Mouse (Mus musculus) liver, embryonic 11.5 days (tissue): ENCODE results near the gene Sept4. TPM values are rescaled to one million over a fixed set of nuclear protein-coding genes. Genes with fewer than 3 reads are reported as not detected.

ENCODE experiments used
- ATAC-seq: fragments of 200-750 bp; cut with Nextera tagmentation; replicated peaks from 2 replicates; pipeline ENCODE4 v1.8.0; 2017; ENCODE audit warnings: moderate number of reproducible peaks, mild to moderate bottlenecking, moderate TSS enrichment, moderate library complexity; ENCODE audit not compliant: low FRiP score
- DNase-seq: peaks from one replicate; pipeline ENCODE4 v3.0.0-alpha.2; 2017; ENCODE audit warnings: low spot score
- H3K27ac ChIP-seq: fragments of 300-500 bp; sonication (generic); 2 replicates; pipeline ENCODE4 v1.5.1; 2014; ENCODE audit warnings: mild to moderate bottlenecking, low read depth, low read length, control low read depth
- H3K27me3 ChIP-seq: fragments of 300-500 bp; sonication (generic); replicated peaks from 2 replicates; pipeline ENCODE4 v1.6.1; 2014; ENCODE audit warnings: low read length, mixed read lengths; ENCODE audit not compliant: control insufficient read depth, insufficient read depth
- H3K36me3 ChIP-seq: fragments of 300-500 bp; sonication (generic); 2 replicates; pipeline ENCODE4 v1.6.1; 2014; ENCODE audit warnings: mild to moderate bottlenecking, low read length, moderate library complexity, mixed read lengths; ENCODE audit not compliant: control insufficient read depth, insufficient read depth
- H3K4me1 ChIP-seq: fragments of 300-500 bp; sonication (generic); replicated peaks from 2 replicates; pipeline ENCODE4 v1.6.1; 2014; ENCODE audit warnings: low read length, mixed read lengths; ENCODE audit not compliant: control insufficient read depth, insufficient read depth
- H3K4me2 ChIP-seq: fragments of 300-500 bp; sonication (generic); 2 replicates; pipeline ENCODE4 v1.6.1; 2014; ENCODE audit warnings: mild to moderate bottlenecking, control low read depth, moderate library complexity
- H3K4me3 ChIP-seq: fragments of 300-500 bp; sonication (generic); 2 replicates; pipeline ENCODE4 v1.5.1; 2014; ENCODE audit warnings: low read depth, low read length, control low read depth
- H3K9ac ChIP-seq: fragments of 300-500 bp; sonication (generic); 2 replicates; pipeline ENCODE4 v1.6.1; 2014; ENCODE audit warnings: low read depth, low read length, control low read depth
- H3K9me3 ChIP-seq: fragments of 300-500 bp; sonication (generic); 2 replicates; pipeline ENCODE4 v1.6.1; 2016; ENCODE audit warnings: low read length, inconsistent platforms, mixed read lengths; ENCODE audit not compliant: control insufficient read depth
- WGBS: fragments of 180-500 bp; shearing (Covaris S2); extraction: QIAGEN DNeasy Blood & Tissue Kit; methylation state at CpG from one replicate; pipeline ENCODE4 v1.1.7; 2014; 5-methylcytosine and 5-hydroxymethylcytosine counted together
- polyA plus RNA-seq: library from polyadenylated mRNA; unstranded; fragments of >200 nt; fragmentation: Nextera tagmentation; extraction: Ambion mirVana; gene quantifications from 2 replicates; pipeline ENCODE4 v1.2.1, GENCODE M21; 2014

Sept4 gene
- polyA plus RNA-seq, 1 experiment from 2014 or later = 12.8 TPM

GRCm38 (mm10) chr11:87574520-87575180 is 5.9 kb downstream of the Sept4 start:
- H3K27ac ChIP-seq = no peak overlapping the region

DNA sequence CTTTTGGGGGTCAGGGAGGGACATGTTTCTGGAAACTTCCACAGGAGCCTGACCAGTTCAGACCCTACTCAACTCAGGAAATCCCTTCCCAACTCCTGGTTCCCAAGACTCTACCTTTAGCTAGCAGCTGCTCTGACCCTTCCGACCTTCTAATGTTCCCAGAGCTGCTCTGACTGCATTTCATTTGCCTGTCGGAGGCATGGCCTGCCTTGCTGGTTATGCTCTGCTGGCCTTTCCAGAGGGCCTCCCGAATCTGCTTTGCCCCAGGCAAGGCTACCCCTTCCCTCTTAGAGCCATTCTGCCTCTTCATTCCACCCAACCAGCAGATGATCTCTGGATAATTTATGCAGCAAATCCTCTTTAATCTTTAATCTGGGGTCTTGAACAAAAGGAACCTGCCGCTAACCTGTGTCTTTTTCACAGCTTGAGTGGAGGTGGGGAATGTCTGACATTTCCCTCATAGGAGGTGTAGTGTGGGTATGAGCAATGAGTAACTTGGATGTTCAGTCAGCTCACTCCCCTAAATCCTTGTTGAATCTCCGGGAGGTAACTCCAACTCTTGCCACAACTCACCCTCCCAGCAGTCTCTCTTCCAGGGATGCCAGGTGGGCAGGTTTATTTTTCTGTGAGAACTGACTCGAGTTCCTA is 9.0 kb downstream of the Sept4 start:
- Histone ChIP-seq H3K36me3 (no peaks in the 10 kb centered on the region), H3K9ac (peak overlapping the region; percentile 64; the same call in 1 of the 2 replicates), H3K27me3 (no peaks in the 10 kb centered on the region), H3K9me3 (no peaks in the 10 kb centered on the region), H3K27ac (no peak overlapping the region), H3K4me1 (peaks cover 17% of the 10 kb centered on the region), H3K4me2 (peak overlapping the region; percentile 98), H3K4me3 (peak overlapping the region; percentile 61)
- 45% methylated on average over 6 of the region's 6 CpGs for WGBS
- ATAC-seq = no peak
- no peak for DNase-seq

More at GRCm38 (mm10) chr11:87574520-87575180, 5.9 kb downstream of the Sept4 start:
- Histone ChIP-seq H3K4me1 (peaks cover 18% of the 10 kb centered on the region), H3K9me3 (no peaks in the 10 kb centered on the region), H3K36me3 (no peaks in the 10 kb centered on the region), H3K4me2 (no peak overlapping the region), H3K4me3 (no peak overlapping the region), H3K27me3 (no peaks in the 10 kb centered on the region), H3K9ac (no peak overlapping the region)
- WGBS = 66% methylated on average over 21 of the region's 21 CpGs
- DNase-seq (no peak), ATAC-seq (no peak)

DNA sequence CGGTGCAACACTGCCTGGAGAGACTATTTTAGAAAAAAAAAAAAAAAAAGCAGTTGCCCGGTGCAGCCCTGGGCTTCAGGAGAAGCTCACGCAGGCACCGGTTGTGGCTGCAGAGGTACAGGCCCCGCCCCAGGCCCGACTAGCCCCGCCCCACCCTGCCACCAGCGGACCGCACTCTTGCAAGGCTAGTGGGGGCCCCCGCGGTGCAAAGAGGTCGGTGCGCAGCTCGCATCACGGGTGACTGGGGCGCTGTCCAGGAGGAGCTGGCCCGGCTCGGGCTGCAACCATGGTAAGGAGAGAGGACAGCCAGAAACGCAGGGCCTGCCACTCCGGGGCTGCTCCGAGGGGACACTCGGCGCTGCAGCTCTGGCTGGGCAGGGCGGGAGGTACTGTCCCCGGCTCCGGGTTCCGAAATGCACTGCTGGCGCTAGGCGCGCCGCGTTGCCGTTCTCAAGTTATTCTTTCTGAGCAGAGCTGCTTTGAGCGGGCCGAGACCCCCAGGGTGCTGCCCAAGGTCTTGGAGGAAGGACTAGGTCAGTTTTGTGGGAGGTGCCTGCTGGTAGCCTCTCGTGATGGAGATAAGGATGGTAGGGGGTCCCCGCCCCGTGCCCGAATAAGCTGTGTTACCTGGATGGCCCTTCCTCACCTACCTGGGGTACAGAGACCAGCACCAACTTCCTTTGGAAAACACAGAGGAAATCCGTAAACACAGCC is 9.7 kb downstream of the Sept4 start:
- peak overlapping the region; percentile 61 for H3K4me3 ChIP-seq
- under 1% methylated on average over 40 of the region's 40 CpGs for WGBS
- H3K4me1 ChIP-seq = peaks cover 17% of the 10 kb centered on the region
- H3K27ac ChIP-seq = no peak overlapping the region; the same call in 1 of the 2 replicates
- peak overlapping the region; percentile 98 for H3K4me2 ChIP-seq
- peak overlapping the region; percentile 64 for H3K9ac ChIP-seq
- DNase-seq (peak; percentile 71), ATAC-seq (peak; percentile 83)
- no peaks in the 10 kb centered on the region for H3K27me3 ChIP-seq
- H3K9me3 ChIP-seq = no peaks in the 10 kb centered on the region
- H3K36me3 ChIP-seq = no peaks in the 10 kb centered on the region

DNA sequence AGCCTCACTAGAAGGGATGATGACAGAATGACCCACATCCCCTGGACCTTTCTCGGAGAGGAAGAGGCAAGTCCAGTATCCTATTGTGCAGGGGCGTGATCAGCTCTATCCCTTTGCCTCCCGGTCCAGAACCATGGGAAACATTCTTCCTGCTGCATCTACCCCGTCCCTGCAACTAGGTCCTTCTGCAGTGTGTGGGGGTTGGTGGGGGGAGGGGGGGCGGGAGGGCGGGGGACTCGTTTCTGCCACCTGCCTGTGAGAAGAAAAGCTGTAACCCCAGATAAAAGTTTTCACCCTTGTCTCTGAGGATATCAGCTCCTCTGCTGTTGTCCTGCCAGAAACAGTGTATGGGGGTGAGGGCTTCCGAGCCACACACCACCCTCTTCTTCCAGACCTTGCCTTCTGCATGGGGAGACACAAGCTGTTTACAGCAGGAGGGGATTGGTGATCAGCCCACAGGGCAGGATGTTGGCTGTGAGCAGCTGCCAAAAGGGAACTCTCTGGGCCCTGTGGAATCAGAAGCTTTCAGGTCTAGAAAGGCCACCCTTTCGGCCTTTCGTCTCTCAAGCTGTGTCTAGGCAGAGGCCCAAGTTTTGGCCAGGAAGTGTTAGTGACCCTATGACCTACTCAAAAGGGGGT is 10.4 kb downstream of the Sept4 start:
- Histone ChIP-seq H3K36me3 (no peaks in the 10 kb centered on the region), H3K27me3 (no peaks in the 10 kb centered on the region), H3K9me3 (no peaks in the 10 kb centered on the region), H3K27ac (no peak overlapping the region; the same call in 1 of the 2 replicates), H3K4me1 (peaks cover 17% of the 10 kb centered on the region), H3K4me3 (peak overlapping the region; percentile 61), H3K9ac (peak overlapping the region; percentile 64), H3K4me2 (peak overlapping the region; percentile 98)
- ATAC-seq (peak; percentile 43; the same call in 1 of the 2 replicates), DNase-seq (no peak)
- WGBS = 19% methylated on average over 10 of the region's 10 CpGs

DNA sequence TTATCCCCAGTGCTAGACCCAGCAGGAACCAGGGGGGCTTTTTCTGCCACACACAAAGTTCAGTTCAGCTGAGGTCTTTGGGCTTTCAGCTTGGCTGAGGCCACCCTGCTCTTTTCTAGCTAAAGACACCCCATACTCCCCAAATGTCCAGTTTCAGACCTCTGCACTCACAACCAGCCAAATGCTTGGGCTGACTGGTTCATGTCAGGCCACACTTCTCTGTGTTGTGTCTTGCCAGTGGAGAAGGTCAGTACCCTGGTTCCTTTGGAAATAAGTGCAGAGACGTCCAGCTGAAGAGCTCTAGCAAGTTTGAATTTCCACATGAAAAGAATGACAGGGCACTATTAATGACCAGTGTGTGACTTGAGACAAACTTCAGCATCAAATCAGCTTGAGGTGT is 11.0 kb downstream of the Sept4 start:
- H3K4me3 ChIP-seq = no peak overlapping the region
- WGBS = 68% methylated on average over 1 of the region's 1 CpGs
- H3K36me3 ChIP-seq = no peaks in the 10 kb centered on the region
- peaks cover 17% of the 10 kb centered on the region for H3K4me1 ChIP-seq
- no peak for DNase-seq
- no peak overlapping the region for H3K27ac ChIP-seq
- ATAC-seq = no peak
- no peaks in the 10 kb centered on the region for H3K9me3 ChIP-seq
- H3K9ac ChIP-seq = no peak overlapping the region; the same call in 1 of the 2 replicates
- peak overlapping the region; percentile 98 for H3K4me2 ChIP-seq
- H3K27me3 ChIP-seq = no peaks in the 10 kb centered on the region

DNA sequence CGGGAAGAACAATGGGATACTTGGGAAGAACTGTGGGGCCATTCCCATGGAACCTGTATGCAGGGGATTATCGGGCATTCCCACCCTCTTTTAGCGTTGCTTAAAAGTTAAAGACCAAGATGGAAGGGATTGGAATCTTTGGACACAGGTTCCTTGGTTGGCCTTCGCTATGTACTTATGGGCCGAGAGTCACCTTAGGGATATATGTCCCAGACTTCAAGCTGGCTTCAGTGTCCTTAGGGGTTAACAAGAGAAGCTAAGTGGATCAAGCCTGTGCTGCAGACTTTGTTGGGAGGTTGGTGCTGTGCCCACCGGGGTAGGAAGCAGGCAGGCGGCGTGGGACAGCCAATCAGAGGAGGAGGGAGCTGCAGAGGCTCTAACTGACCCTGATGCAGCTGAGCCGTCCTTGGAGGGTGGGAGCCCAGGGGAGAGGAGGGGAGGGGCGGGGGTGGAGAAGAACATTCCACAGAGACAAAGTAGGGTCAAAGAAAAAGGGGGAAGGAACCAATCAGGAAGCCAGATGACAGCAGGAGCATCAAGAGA is 11.9 kb downstream of the Sept4 start:
- no peak overlapping the region for H3K4me3 ChIP-seq
- H3K27me3 ChIP-seq = no peaks in the 10 kb centered on the region
- no peak overlapping the region for H3K9ac ChIP-seq
- peaks cover 17% of the 10 kb centered on the region for H3K4me1 ChIP-seq
- no peaks in the 10 kb centered on the region for H3K9me3 ChIP-seq
- no peak for DNase-seq
- 58% methylated on average over 10 of the region's 10 CpGs for WGBS
- H3K36me3 ChIP-seq = no peaks in the 10 kb centered on the region
- ATAC-seq = no peak
- no peak overlapping the region for H3K27ac ChIP-seq
- H3K4me2 ChIP-seq = no peak overlapping the region

- H3K4me3 ChIP-seq = no peak overlapping the region
- no peaks in the 10 kb centered on the region for H3K27me3 ChIP-seq
- no peak for DNase-seq
- no peaks in the 10 kb centered on the region for H3K36me3 ChIP-seq
- no peak for ATAC-seq
- H3K9ac ChIP-seq = no peak overlapping the region
- peaks cover 17% of the 10 kb centered on the region for H3K4me1 ChIP-seq
- H3K27ac ChIP-seq = no peak overlapping the region
- H3K9me3 ChIP-seq = no peaks in the 10 kb centered on the region
- H3K4me2 ChIP-seq = no peak overlapping the region
- WGBS = 84% methylated on average over 12 of the region's 12 CpGs
Observed at GRCm38 (mm10) chr11:87581161-87581865, 12.6 kb downstream of the Sept4 start.
